Mouse (Mus musculus) adrenal gland, postnatal 14 days (tissue): ENCODE measurements at regions not wholly inside any gene's neighbourhood (a gene's known extent, or its start where the extent isn't known, plus 50 kb on each side); places are given as distances from the start of the nearest gene placed in this dataset.

Source experiments
- DNase-seq: peaks from one replicate; pipeline ENCODE4 v3.0.0; 2021; ENCODE audit warnings: mixed read lengths

GRCm38 (mm10) chr13:110450526-110450925, 55.7 kb downstream of the Plk2 start:
- DNase-seq = no peak

DNA sequence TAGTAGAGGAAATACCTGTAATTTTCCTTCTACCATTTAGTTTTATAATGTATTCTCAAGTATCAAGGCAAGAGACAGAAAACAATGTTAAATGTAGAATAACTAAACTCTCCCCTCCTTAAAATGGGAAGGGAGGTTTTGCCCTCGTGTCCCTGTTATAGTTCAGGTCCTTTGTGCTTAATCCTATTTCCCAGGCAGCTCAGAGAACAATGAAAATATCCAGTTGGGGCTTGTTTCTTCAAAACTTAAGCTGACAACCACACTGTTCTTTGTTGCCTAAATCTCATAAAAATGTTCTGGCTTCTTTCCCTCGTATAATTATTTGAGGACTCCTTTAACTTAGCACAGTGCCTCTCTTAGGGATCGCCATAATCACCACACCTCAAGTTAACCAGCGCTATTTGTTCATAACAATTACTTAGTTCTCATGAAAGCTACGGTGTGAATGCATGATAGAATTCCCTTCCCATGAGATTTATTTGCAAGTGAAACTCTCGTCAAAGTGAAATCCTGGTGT, 57.2 kb downstream of the Plk2 start:
- no peak for DNase-seq

GRCm38 (mm10) chr13:110455085-110455484, 60.2 kb downstream of the Plk2 start:
- DNase-seq = no peak

- no peak for DNase-seq
These were observed 60.8 kb downstream of the Plk2 start for GRCm38 (mm10) chr13:110455569-110456196.

DNA sequence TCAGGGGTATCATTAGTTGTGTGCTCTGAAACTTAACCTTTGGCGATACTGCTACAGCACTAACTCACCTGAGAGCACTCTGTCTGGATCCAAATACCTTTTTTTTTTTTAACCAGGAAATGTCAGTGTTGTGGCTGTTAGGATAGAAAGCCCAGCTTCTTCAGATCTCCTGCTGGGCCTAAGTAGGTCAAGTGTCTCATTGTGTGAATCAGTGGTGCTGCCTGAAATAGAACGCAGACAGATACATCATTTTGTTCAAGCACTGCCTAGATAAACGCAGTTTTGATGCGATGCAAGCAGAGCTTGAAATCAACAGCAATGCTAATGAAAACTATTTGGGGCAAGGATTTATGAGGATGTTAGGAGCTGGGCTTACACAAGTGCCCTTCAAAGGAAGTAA, 63.9 kb downstream of the Plk2 start:
- no peak for DNase-seq

DNA sequence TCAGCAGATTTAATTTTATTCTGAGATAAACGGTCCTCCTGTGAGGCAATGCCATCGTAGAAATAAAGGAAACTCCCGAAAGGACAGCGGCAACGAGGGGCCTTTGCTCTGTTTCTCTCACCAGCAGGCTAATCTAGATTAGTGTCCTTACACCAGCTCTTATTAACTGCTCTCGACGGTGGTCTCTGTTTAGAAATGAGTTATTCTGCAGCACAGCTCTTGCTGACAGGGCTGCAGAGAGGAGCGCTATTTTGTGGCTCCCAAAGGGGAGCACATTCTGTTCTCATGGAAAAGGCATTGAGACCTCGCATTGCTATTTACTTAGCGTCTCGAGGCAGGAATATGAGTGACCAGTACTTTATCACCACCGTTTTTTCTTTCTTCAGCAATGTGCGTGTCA, 66.7 kb downstream of the Plk2 start:
- DNase-seq = no peak

DNA sequence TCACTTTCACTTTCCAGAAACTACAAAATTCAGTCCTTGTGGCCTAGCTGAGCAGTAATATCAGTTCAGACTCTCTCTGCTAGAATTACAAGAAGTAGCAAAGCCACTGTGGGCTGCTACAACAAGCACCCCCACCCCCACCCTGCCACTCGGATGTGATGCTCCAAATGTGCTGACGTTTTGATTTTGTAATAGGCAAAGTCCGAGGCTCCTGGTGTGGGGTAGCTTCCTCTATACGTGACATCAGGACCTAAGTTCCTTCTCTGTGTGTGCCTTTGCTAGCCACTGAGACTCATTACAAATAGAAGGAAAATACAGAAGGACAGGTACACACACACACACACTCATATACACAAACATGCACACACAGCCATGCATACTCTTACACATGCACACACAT, 76.7 kb downstream of the Plk2 start:
- DNase-seq = no peak

GRCm38 (mm10) chr13:110477709-110478108, 82.9 kb downstream of the Plk2 start:
- no peak for DNase-seq

DNA sequence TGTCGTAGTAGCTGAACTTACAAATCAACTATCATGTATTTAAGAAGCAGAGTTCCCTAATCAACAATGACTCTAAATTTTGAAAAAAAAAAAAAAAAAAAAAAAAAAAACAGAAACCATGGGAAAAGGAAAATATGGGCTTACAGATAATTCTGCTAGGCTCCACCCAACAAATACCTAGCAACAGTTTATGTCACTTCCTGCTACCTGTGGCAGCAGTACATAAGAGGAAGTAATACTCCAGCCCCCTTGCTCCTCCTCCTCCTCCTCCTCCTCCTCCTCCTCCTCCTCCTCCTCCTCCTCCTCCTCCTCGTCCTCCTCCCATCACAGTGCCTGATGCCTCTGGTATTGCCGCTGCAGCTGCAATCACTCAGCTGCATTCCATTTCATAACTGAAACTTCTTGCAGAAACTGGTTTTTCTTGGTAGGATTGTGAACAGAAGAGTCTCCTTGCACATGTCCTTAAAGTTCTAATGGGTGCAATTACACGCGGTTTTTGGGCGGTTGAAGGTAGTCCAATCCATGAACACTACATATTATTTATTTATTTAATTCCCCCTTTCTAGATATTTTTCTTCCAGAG, 89.6 kb downstream of the Plk2 start:
- DNase-seq = no peak

- no peak for DNase-seq
These were observed 90.7 kb downstream of the Plk2 start for GRCm38 (mm10) chr13:110485515-110485914.

- DNase-seq = no peak
These were observed 95.3 kb downstream of the Plk2 start for GRCm38 (mm10) chr13:110490166-110490565.

- peak; percentile 25 for DNase-seq
These were observed 97.6 kb downstream of the Plk2 start for GRCm38 (mm10) chr13:110492296-110493001.

GRCm38 (mm10) chr13:110493002-110493552, 98.2 kb downstream of the Plk2 start:
- no peak for DNase-seq

DNA sequence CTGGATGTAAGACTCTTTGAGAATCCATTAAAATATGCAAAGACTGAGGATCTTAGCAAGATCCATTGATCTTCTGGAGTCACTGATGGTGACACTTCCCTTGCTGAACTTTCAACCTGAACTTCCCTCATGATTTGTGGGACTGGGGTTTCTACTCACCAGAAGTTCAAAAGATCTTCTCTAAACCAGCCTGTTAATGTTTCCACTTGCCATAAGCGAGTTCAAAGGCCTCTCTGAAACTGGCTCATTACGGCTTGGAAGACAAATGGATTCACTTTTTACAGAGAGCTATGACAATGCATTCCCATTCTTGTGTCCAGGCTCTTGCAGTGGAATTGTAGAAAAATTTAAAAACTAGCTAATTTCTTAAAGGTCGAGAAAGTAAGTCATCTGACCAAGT, 102.6 kb downstream of the Plk2 start:
- no peak for DNase-seq

DNA sequence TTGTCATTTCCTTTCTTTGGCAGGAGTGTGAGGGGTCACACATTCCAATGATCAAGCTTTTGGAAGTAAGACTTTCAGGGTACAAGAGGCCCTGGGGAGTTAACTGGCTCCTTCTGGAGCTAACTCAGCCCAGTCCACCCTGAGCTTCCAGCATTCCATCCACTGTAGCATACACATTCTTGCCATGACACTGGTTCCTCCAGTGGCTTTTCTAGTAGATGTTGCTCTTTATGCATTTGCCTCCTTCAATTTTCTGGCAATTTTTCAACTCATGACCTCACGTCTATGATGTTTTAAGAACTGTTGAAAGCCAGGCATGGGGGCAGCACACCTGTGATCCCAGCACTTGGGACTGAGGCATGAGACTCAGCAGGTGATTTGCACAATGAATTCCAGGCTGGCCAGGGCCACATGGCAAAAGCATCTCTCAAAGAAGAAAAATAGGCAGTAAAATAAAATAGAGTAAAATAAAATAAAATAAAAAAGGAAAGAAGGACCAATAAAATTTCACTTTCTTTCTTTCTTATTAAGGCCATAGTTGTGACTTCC, 113.0 kb downstream of the Plk2 start:
- DNase-seq = no peak

- no peak for DNase-seq
These were observed 123.1 kb downstream of the Plk2 start for GRCm38 (mm10) chr13:110517986-110518385.

DNA sequence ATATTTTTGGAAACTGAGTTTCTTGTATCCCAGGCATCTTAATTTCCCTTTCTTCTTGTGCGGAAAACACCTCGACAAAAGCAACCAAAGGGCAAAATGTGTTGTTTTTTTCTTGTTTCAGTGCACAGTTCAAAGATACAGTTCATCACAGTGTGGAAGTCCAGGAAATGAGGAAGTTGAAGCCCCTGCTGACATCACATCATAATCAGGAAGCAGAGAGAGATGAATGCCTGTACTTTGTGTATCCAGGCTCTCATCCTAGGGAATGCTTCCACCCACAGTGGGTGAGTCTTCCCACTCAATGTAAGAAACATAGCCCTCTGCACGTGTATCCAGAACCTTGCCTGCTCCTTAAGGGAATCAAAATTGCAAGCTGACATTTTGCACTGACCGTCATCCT, 128.1 kb downstream of the Plk2 start:
- DNase-seq = no peak

DNA sequence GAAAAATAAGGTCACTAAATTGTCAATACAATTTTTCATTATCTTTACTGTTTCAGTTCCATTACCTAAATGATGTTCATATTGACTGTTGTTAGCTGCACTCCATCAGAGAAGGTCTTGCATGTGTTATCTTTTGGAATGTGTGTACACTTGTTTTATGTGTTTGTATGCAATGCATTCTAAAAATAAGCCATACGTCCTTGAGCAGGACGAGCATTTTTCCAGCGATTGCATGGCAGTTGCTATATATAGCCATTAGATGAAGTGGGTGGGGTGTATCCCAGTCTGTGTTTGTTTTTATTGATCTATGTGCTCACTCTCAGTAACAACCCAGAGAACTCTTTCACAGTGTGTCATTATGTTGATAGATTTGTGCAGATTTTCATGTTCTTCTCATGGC, 132.8 kb downstream of the Plk2 start:
- no peak for DNase-seq

GRCm38 (mm10) chr13:110529624-110530023, 134.8 kb downstream of the Plk2 start:
- DNase-seq = no peak

DNA sequence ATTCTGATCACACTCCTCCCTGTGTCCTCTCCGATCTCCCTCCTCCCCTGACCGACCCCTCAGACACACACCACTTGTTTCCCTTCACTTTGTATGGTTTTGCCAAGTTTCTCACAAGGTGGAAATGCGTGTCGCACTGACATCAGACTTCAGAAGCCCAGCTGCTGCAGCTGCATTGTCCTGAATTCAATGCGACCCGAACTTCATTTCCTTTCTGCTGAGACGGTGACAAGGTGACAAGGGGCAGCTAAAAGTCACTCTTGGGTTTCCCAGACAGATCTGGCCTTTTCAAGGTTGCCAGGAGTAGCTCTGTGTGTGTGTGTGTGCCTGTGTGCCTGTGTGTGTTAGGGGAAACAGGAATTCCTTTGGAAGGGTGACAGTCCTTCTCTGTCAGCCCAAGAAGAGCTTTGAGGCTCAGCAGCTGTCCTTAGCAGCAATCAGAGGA, 139.5 kb downstream of the Plk2 start:
- DNase-seq = peak; percentile 42

DNA sequence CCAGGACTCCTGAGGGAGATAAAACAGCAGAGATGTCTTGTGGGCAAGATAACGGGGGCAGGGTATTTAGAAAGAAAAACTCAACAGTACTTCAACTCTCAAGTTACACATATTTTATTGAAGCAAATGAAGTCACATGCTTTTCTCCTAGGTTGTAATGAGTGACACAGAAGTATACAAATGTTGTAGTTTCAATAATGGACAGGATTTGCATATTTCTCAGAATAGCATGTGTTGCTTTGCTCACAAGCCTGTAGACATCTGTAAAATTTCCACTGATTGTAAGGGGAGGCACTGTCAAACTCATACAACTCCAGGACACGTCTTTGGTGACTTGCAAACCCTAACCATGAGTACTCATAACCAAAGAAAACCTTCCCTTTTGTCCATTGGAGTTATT, 140.9 kb downstream of the Plk2 start:
- DNase-seq = no peak

- DNase-seq = peak; percentile 54
These were observed 143.2 kb downstream of the Plk2 start for GRCm38 (mm10) chr13:110537960-110538463.
